Mouse (Mus musculus) bone marrow, adult 2 months (tissue): ENCODE results near the gene Snrnp35.

ENCODE experiments used
- CTCF ChIP-seq: fragments of 200-500 bp; IDR thresholded peaks from 2 replicates; pipeline ENCODE4 v1.5.1; 2011; ENCODE audit warnings: low read length, control low read depth; ENCODE audit not compliant: control insufficient read depth, insufficient read depth
- POLR2A ChIP-seq: fragments of 200-500 bp; IDR thresholded peaks from 2 replicates; pipeline ENCODE4 v1.6.1; 2011; ENCODE audit warnings: low read depth, mild to moderate bottlenecking, control low read depth, low read length, borderline replicate concordance; ENCODE audit not compliant: control insufficient read depth

- TF ChIP-seq CTCF (no peak), POLR2A (no peak)
Measured at GRCm38 (mm10) chr5:124483655-124484396, 892 bp downstream of the Snrnp35 start.
